In the genomic region with DNA sequence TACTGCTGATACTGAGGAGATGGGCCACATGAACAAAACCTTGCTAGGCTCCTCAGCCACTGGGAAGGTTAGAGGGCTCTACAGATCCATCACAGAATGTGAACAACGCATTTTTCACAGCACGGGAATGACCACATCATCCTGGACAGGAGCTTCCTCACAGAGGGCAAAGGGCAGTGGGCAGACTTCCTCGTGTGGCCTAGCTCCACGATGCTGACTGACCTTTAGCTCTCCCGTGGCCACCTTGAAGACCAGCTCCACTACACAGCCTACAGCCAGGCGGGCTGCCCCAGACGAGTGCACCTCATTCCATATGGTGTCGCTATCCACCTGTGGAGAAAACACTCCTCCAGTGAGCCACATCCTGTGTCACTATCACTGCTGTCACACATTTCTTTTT, we compare ENCODE assay signal across 22 mouse cellular contexts.
DNase-seq lines count a peak whose midpoint lies in the region; ATAC-seq and TF ChIP-seq lines count a peak whose summit lies in the region.
"Had no signal": no experiment of that assay in that cellular context is flagged by ENCODE, and none has a peak within 500 bp of the region (broad histone marks: within the 10 kb centered on the region; RNA-seq: fewer than 3 reads in every experiment).

No protein-coding gene starts in this region.

- H3K4me1 ChIP-seq in kidney, embryonic 14.5 days (ENCODE audit: control insufficient read depth, insufficient read depth, low read length): no peaks in the 10 kb centered on the region
- H3K4me1 ChIP-seq in thymus, adult 2 months (replicated peaks; ENCODE audit: control insufficient read depth, insufficient read depth, low read length): no peaks in the 10 kb centered on the region
- H3K4me1 ChIP-seq: hindbrain, embryonic 15.5 days; midbrain, embryonic 12.5 days had no signal

- DNase-seq in adrenal gland, postnatal 14 days: peak; percentile 34
- no peak for DNase-seq in adrenal gland, postnatal 4 days (ENCODE audit: low spot score in 2 of 2)
- DNase-seq in kidney, adult 18-20 months: peak; percentile 59
- peak; percentile 67 for DNase-seq in kidney, postnatal 10 days
- DNase-seq in right cerebral cortex, postnatal 14 days: no peak
- no peak for DNase-seq in thymus, adult 2 months
- DNase-seq: adrenal gland, adult 8-10 months; cerebellum, adult 8-10 months; cerebellum, postnatal 36 days; forebrain, postnatal 0 days; gastrocnemius, postnatal 14 days; heart, adult 11 months; lung, embryonic 14.5 days; thymus, adult 18-20 months; thymus, postnatal 4 days had no signal

- H3K4me2 ChIP-seq in kidney, embryonic 14.5 days (replicated peaks; ENCODE audit: low read depth, low read length): no peak overlapping the region
- H3K4me2 ChIP-seq: heart, embryonic 11.5 days; hindbrain, embryonic 15.5 days; limb, embryonic 13.5 days; lung, embryonic 14.5 days; midbrain, embryonic 12.5 days had no signal

- no peaks in the 10 kb centered on the region for H3K27me3 ChIP-seq in kidney, embryonic 14.5 days (ENCODE audit: control insufficient read depth, insufficient read depth, low read length)
- no peaks in the 10 kb centered on the region for H3K27me3 ChIP-seq in thymus, adult 2 months (ENCODE audit: control insufficient read depth, insufficient read depth, low read length)
- H3K27me3 ChIP-seq: hindbrain, embryonic 15.5 days; limb, embryonic 13.5 days; midbrain, embryonic 12.5 days had no signal

- no peak overlapping the region for H3K9ac ChIP-seq in kidney, embryonic 14.5 days (ENCODE audit: low read depth, low read length)
- H3K9ac ChIP-seq: forebrain, postnatal 0 days; hindbrain, embryonic 15.5 days; limb, embryonic 13.5 days; liver, embryonic 14.5 days; lung, embryonic 14.5 days; midbrain, embryonic 12.5 days had no signal

- no peak for TF ChIP-seq POLR2A in thymus, adult 2 months (IDR thresholded peaks at IDR 0.05; ENCODE audit: control insufficient read depth, extremely low read depth, insufficient read depth, low read length, poor library complexity)

- no peak for ATAC-seq in kidney, embryonic 14.5 days (ENCODE audit: low FRiP score, low TSS enrichment)
- ATAC-seq: forebrain, postnatal 0 days had no signal

- no peak overlapping the region for H3K27ac ChIP-seq in kidney, embryonic 14.5 days (ENCODE audit: low read depth, low read length)
- no peak overlapping the region for H3K27ac ChIP-seq in thymus, adult 2 months (ENCODE audit: control insufficient read depth, insufficient read depth, low read length)
- H3K27ac ChIP-seq: forebrain, embryonic 10.5 days; hindbrain, embryonic 15.5 days; limb, embryonic 13.5 days; liver, embryonic 14.5 days; midbrain, embryonic 12.5 days had no signal

- no peak for TF ChIP-seq CTCF in thymus, adult 2 months (IDR thresholded peaks at IDR 0.05; ENCODE audit: borderline replicate concordance, control insufficient read depth, extremely low read depth, insufficient read depth, low read length, poor library complexity)

- 57% methylated on average over 8 of the region's 8 CpGs for WGBS in kidney, embryonic 14.5 days
- 92% methylated on average over 8 of the region's 8 CpGs for WGBS in thymus, adult 2 months

- H3K36me3 ChIP-seq in kidney, embryonic 14.5 days (ENCODE audit: control insufficient read depth, insufficient read depth, low read length): peaks cover 50% of the 10 kb centered on the region; the same call in 1 of the 2 replicates
- H3K36me3 ChIP-seq in thymus, adult 2 months (ENCODE audit: control insufficient read depth, insufficient read depth, low read length): peaks cover 4% of the 10 kb centered on the region

- H3K4me3 ChIP-seq in kidney, embryonic 14.5 days (ENCODE audit: low read length): no peak overlapping the region
- H3K4me3 ChIP-seq in thymus, adult 2 months (ENCODE audit: control insufficient read depth, insufficient read depth, low read length): no peak overlapping the region
- H3K4me3 ChIP-seq: forebrain, embryonic 10.5 days; hindbrain, embryonic 15.5 days; limb, embryonic 13.5 days; midbrain, embryonic 12.5 days had no signal

- no peaks in the 10 kb centered on the region for H3K9me3 ChIP-seq in kidney, embryonic 14.5 days (ENCODE audit: control insufficient read depth, low read length)
- H3K9me3 ChIP-seq: forebrain, embryonic 10.5 days; hindbrain, embryonic 15.5 days; limb, embryonic 13.5 days; midbrain, embryonic 12.5 days had no signal

Comparison
In these comparisons a context has a peak if more than half of its experiments do, and no peak if none do; other contexts are left out.
1. DNase-seq: peak in adrenal gland, postnatal 14 days (single experiment), kidney, adult 18-20 months (single experiment) and kidney, postnatal 10 days (single experiment); none in adrenal gland, postnatal 4 days (0 of 2), right cerebral cortex, postnatal 14 days (single experiment) and thymus, adult 2 months (single experiment).